Mouse (Mus musculus) forebrain, embryonic 12.5 days (tissue): ENCODE results near the gene Gsta3. TPM values are rescaled to one million over a fixed set of nuclear protein-coding genes. Genes with fewer than 3 reads are reported as not detected.

Experiments used
- ATAC-seq: fragments of 200-750 bp; cut with Nextera tagmentation; 2 replicates; pipeline ENCODE4 v1.8.0; 2017; ENCODE audit warnings: moderate TSS enrichment; ENCODE audit not compliant: low FRiP score
- H3K27ac ChIP-seq: fragments of 300-500 bp; sonication (generic); 2 replicates; pipeline ENCODE4 v1.5.1; 2016; ENCODE audit warnings: mild to moderate bottlenecking
- H3K27me3 ChIP-seq: fragments of 300-500 bp; sonication (generic); 2 replicates; pipeline ENCODE4 v1.6.1; 2016; ENCODE audit warnings: mild to moderate bottlenecking
- H3K36me3 ChIP-seq: fragments of 300-500 bp; sonication (generic); replicated peaks from 2 replicates; pipeline ENCODE4 v1.6.1; 2016; ENCODE audit warnings: mild to moderate bottlenecking
- H3K4me1 ChIP-seq: fragments of 300-500 bp; sonication (generic); 2 replicates; pipeline ENCODE4 v1.6.1; 2016
- H3K4me2 ChIP-seq: fragments of 300-500 bp; sonication (generic); 2 replicates; pipeline ENCODE4 v1.6.1; 2016; ENCODE audit warnings: mild to moderate bottlenecking, moderate library complexity
- H3K4me3 ChIP-seq: fragments of 300-500 bp; sonication (generic); replicated peaks from 2 replicates; pipeline ENCODE4 v1.5.1; 2016; ENCODE audit warnings: mild to moderate bottlenecking
- H3K9ac ChIP-seq: fragments of 300-500 bp; sonication (generic); 2 replicates; pipeline ENCODE4 v1.6.1; 2016; ENCODE audit warnings: mild to moderate bottlenecking
- H3K9me3 ChIP-seq: fragments of 300-500 bp; sonication (generic); 2 replicates; pipeline ENCODE4 v1.6.1; 2016
- WGBS: fragments of 180-500 bp; shearing (Covaris S2); methylation state at CpG from one replicate; pipeline ENCODE4 v1.1.7; 2016; 5-methylcytosine and 5-hydroxymethylcytosine counted together
- polyA plus RNA-seq: library from polyadenylated mRNA; unstranded; fragments of >200 nt; fragmentation: Nextera tagmentation; extraction: Ambion mirVana; gene quantifications from 2 replicates; pipeline ENCODE4 v1.2.1, GENCODE M21; 2016

The Gsta3 gene
- polyA plus RNA-seq, 1 experiment from 2014 or later, result 0.23 TPM

GRCm38 (mm10) chr1:21241096-21241495, 707 bp downstream of the Gsta3 start:
- 82% methylated on average over 1 of the region's 1 CpGs for WGBS
- H3K4me2 ChIP-seq, result no peak overlapping the region
- H3K9me3 ChIP-seq, result no peaks in the 10 kb centered on the region
- H3K36me3 ChIP-seq, result no peaks in the 10 kb centered on the region
- H3K9ac ChIP-seq, result no peak overlapping the region
- ATAC-seq, result no peak
- no peak overlapping the region for H3K27ac ChIP-seq
- no peaks in the 10 kb centered on the region for H3K4me1 ChIP-seq
- no peak overlapping the region for H3K4me3 ChIP-seq
- no peaks in the 10 kb centered on the region for H3K27me3 ChIP-seq

- no peak for ATAC-seq
- H3K4me1 ChIP-seq, result no peaks in the 10 kb centered on the region
- H3K27me3 ChIP-seq, result no peaks in the 10 kb centered on the region
- H3K9ac ChIP-seq, result no peak overlapping the region
- WGBS, result 80% methylated on average over 4 of the region's 4 CpGs
- H3K27ac ChIP-seq, result no peak overlapping the region
- H3K4me2 ChIP-seq, result no peak overlapping the region
- H3K9me3 ChIP-seq, result no peaks in the 10 kb centered on the region
- no peak overlapping the region for H3K4me3 ChIP-seq
- no peaks in the 10 kb centered on the region for H3K36me3 ChIP-seq
Measured at GRCm38 (mm10) chr1:21244290-21244960, 4.0 kb downstream of the Gsta3 start.

- Histone ChIP-seq H3K4me3 (no peak overlapping the region), H3K9me3 (no peaks in the 10 kb centered on the region), H3K27ac (no peak overlapping the region), H3K4me2 (no peak overlapping the region), H3K27me3 (no peaks in the 10 kb centered on the region), H3K36me3 (no peaks in the 10 kb centered on the region), H3K9ac (no peak overlapping the region), H3K4me1 (no peaks in the 10 kb centered on the region)
- no peak for ATAC-seq
- WGBS, result 72% methylated on average over 3 of the region's 3 CpGs
Measured at GRCm38 (mm10) chr1:21246136-21246535, 5.7 kb downstream of the Gsta3 start.

GRCm38 (mm10) chr1:21247896-21248295, 7.5 kb downstream of the Gsta3 start:
- H3K4me2 ChIP-seq, result no peak overlapping the region
- H3K27me3 ChIP-seq, result no peaks in the 10 kb centered on the region
- H3K4me1 ChIP-seq, result no peaks in the 10 kb centered on the region
- H3K27ac ChIP-seq, result no peak overlapping the region
- no peaks in the 10 kb centered on the region for H3K36me3 ChIP-seq
- no peaks in the 10 kb centered on the region for H3K9me3 ChIP-seq
- no peak overlapping the region for H3K4me3 ChIP-seq
- ATAC-seq, result no peak
- no peak overlapping the region for H3K9ac ChIP-seq

GRCm38 (mm10) chr1:21248560-21249390, 8.4 kb downstream of the Gsta3 start:
- no peak overlapping the region for H3K9ac ChIP-seq
- H3K27ac ChIP-seq, result no peak overlapping the region
- no peaks in the 10 kb centered on the region for H3K36me3 ChIP-seq
- 92% methylated on average over 9 of the region's 9 CpGs for WGBS
- no peaks in the 10 kb centered on the region for H3K9me3 ChIP-seq
- ATAC-seq, result no peak
- no peak overlapping the region for H3K4me2 ChIP-seq
- H3K27me3 ChIP-seq, result no peaks in the 10 kb centered on the region
- no peak overlapping the region for H3K4me3 ChIP-seq
- no peaks in the 10 kb centered on the region for H3K4me1 ChIP-seq

- 69% methylated on average over 6 of the region's 6 CpGs for WGBS
- no peak overlapping the region for H3K4me2 ChIP-seq
- H3K27ac ChIP-seq, result no peak overlapping the region
- ATAC-seq, result no peak
- H3K9ac ChIP-seq, result no peak overlapping the region
- H3K9me3 ChIP-seq, result no peaks in the 10 kb centered on the region
- no peaks in the 10 kb centered on the region for H3K27me3 ChIP-seq
- no peaks in the 10 kb centered on the region for H3K4me1 ChIP-seq
- no peak overlapping the region for H3K4me3 ChIP-seq
- H3K36me3 ChIP-seq, result no peaks in the 10 kb centered on the region
Measured at GRCm38 (mm10) chr1:21251661-21252060, 11.3 kb downstream of the Gsta3 start.

GRCm38 (mm10) chr1:21252566-21253302, 12.3 kb downstream of the Gsta3 start:
- Histone ChIP-seq H3K4me2 (no peak overlapping the region), H3K27ac (no peak overlapping the region), H3K36me3 (no peaks in the 10 kb centered on the region), H3K27me3 (no peaks in the 10 kb centered on the region), H3K4me3 (no peak overlapping the region), H3K9ac (no peak overlapping the region), H3K9me3 (no peaks in the 10 kb centered on the region), H3K4me1 (no peaks in the 10 kb centered on the region)
- WGBS, result 89% methylated on average over 10 of the region's 10 CpGs
- no peak for ATAC-seq

- 91% methylated on average over 1 of the region's 1 CpGs for WGBS
Measured at GRCm38 (mm10) chr1:21253303-21253650, 12.9 kb downstream of the Gsta3 start.

GRCm38 (mm10) chr1:21253856-21254255, 13.5 kb downstream of the Gsta3 start:
- H3K4me2 ChIP-seq, result no peak overlapping the region
- WGBS, result 75% methylated on average over 4 of the region's 4 CpGs
- H3K27ac ChIP-seq, result no peak overlapping the region
- ATAC-seq, result no peak
- H3K27me3 ChIP-seq, result no peaks in the 10 kb centered on the region
- H3K4me3 ChIP-seq, result no peak overlapping the region
- no peaks in the 10 kb centered on the region for H3K4me1 ChIP-seq
- no peaks in the 10 kb centered on the region for H3K36me3 ChIP-seq
- no peak overlapping the region for H3K9ac ChIP-seq
- H3K9me3 ChIP-seq, result no peaks in the 10 kb centered on the region

More at GRCm38 (mm10) chr1:21253303-21253650, 12.9 kb downstream of the Gsta3 start:
- no peak overlapping the region for H3K9ac ChIP-seq
- no peaks in the 10 kb centered on the region for H3K27me3 ChIP-seq
- ATAC-seq, result no peak
- no peaks in the 10 kb centered on the region for H3K4me1 ChIP-seq
- no peaks in the 10 kb centered on the region for H3K9me3 ChIP-seq
- H3K4me3 ChIP-seq, result no peak overlapping the region
- H3K27ac ChIP-seq, result no peak overlapping the region
- no peaks in the 10 kb centered on the region for H3K36me3 ChIP-seq
- no peak overlapping the region for H3K4me2 ChIP-seq

- Histone ChIP-seq H3K4me2 (no peak overlapping the region), H3K9me3 (no peaks in the 10 kb centered on the region), H3K4me1 (no peaks in the 10 kb centered on the region), H3K36me3 (no peaks in the 10 kb centered on the region), H3K27ac (no peak overlapping the region), H3K27me3 (no peaks in the 10 kb centered on the region), H3K9ac (no peak overlapping the region), H3K4me3 (no peak overlapping the region)
- no peak for ATAC-seq
- 90% methylated on average over 7 of the region's 7 CpGs for WGBS
Measured at GRCm38 (mm10) chr1:21255625-21256345, 15.4 kb downstream of the Gsta3 start.

- H3K9ac ChIP-seq, result no peak overlapping the region
- no peaks in the 10 kb centered on the region for H3K27me3 ChIP-seq
- no peak overlapping the region for H3K27ac ChIP-seq
- 53% methylated on average over 3 of the region's 3 CpGs for WGBS
- no peak for ATAC-seq
- H3K4me3 ChIP-seq, result no peak overlapping the region
- no peaks in the 10 kb centered on the region for H3K36me3 ChIP-seq
- H3K9me3 ChIP-seq, result no peaks in the 10 kb centered on the region
- no peak overlapping the region for H3K4me2 ChIP-seq
- H3K4me1 ChIP-seq, result no peaks in the 10 kb centered on the region
Measured at GRCm38 (mm10) chr1:21256391-21256790, 16.0 kb downstream of the Gsta3 start.

GRCm38 (mm10) chr1:21256871-21257270, 16.5 kb downstream of the Gsta3 start:
- H3K4me1 ChIP-seq, result no peaks in the 10 kb centered on the region
- no peak overlapping the region for H3K4me2 ChIP-seq
- no peaks in the 10 kb centered on the region for H3K27me3 ChIP-seq
- no peaks in the 10 kb centered on the region for H3K9me3 ChIP-seq
- H3K4me3 ChIP-seq, result no peak overlapping the region
- no peak overlapping the region for H3K9ac ChIP-seq
- no peaks in the 10 kb centered on the region for H3K36me3 ChIP-seq
- 86% methylated on average over 5 of the region's 5 CpGs for WGBS
- H3K27ac ChIP-seq, result no peak overlapping the region
- ATAC-seq, result no peak
